Mouse (Mus musculus): Measurements from ENCODE around the gene Epha8. TPM values are rescaled to one million over a fixed set of nuclear protein-coding genes. Genes with fewer than 3 reads are reported as not detected.

Gene Epha8
- polyA plus RNA-seq, 1 experiment from 2014 or later: 1.9 TPM

Other genes starting within 250 kb of the Epha8 start
- 9.3 and 9.6 TPM in 2 replicates for gene Ephb2, start 120.8 kb downstream of the Epha8 start, polyA plus RNA-seq (2014; fragmentation: Nextera tagmentation; extraction: Ambion mirVana)
- 45.2 and 45.8 TPM in 2 replicates for gene C1qb, start 70.6 kb downstream of the Epha8 start, polyA plus RNA-seq (2014; fragmentation: Nextera tagmentation; extraction: Ambion mirVana)
- 22.3 and 25.6 TPM in 2 replicates for gene C1qc, start 63.8 kb downstream of the Epha8 start, polyA plus RNA-seq (2014; fragmentation: Nextera tagmentation; extraction: Ambion mirVana)
- gene C1qa, start 58.0 kb downstream of the Epha8 start, polyA plus RNA-seq (2014; fragmentation: Nextera tagmentation; extraction: Ambion mirVana): 24.3 and 28.1 TPM in 2 replicates
- gene Zbtb40, start 92.0 kb upstream of the Epha8 start, polyA plus RNA-seq (2014; fragmentation: Nextera tagmentation; extraction: Ambion mirVana): 2.8 and 4.4 TPM in 2 replicates

All from forebrain, embryonic 14.5 days (tissue).